Mouse (Mus musculus) G1E (cell line): ENCODE results near the gene Mogat1. TPM values are rescaled to one million over a fixed set of nuclear protein-coding genes. Genes with fewer than 3 reads are reported as not detected.

Experiments used
- ATAC-seq: 2 replicates; pipeline ENCODE4 v1.8.0; 2016; ENCODE audit warnings: mild to moderate bottlenecking; ENCODE audit not compliant: insufficient number of reproducible peaks, poor library complexity, low FRiP score, severe bottlenecking; ENCODE audit errors: extremely low read depth
- DNase-seq: peaks from one replicate; pipeline ENCODE4 v3.0.0; 2012; ENCODE audit warnings: low spot score
- H3K27me3 ChIP-seq: 2 replicates; pipeline ENCODE4 v1.6.1; 2012; ENCODE audit warnings: mild to moderate bottlenecking, low read length, inconsistent platforms; ENCODE audit not compliant: insufficient read depth
- H3K36me3 ChIP-seq: replicated peaks from 2 replicates; pipeline ENCODE3; 2012; ENCODE audit warnings: mild to moderate bottlenecking, inconsistent platforms
- H3K4me1 ChIP-seq: 2 replicates; pipeline ENCODE4 v1.6.1; 2012; ENCODE audit warnings: low read depth, low read length, inconsistent platforms, mixed read lengths; ENCODE audit not compliant: insufficient read depth
- H3K4me3 ChIP-seq: 2 replicates; pipeline ENCODE4 v1.5.1; 2012; ENCODE audit warnings: low read depth, mild to moderate bottlenecking, inconsistent platforms, low read length, moderate library complexity, mixed read lengths
- H3K9me3 ChIP-seq: replicated peaks from 2 replicates; pipeline ENCODE4 v1.6.1; 2012; ENCODE audit warnings: inconsistent platforms
- CTCF ChIP-seq: IDR thresholded peaks from 2 replicates; pipeline ENCODE4 v1.5.1; 2012; ENCODE audit warnings: low read depth, low read length, inconsistent platforms, mixed read lengths
- GATA1 ChIP-seq: IDR thresholded peaks from 2 replicates; pipeline ENCODE4 v1.6.1; 2012; ENCODE audit warnings: borderline replicate concordance, low read length, inconsistent platforms, mixed read lengths
- GATA2 ChIP-seq: IDR thresholded peaks from 2 replicates; pipeline ENCODE4 v1.6.1; 2012; ENCODE audit warnings: low read depth, low read length, inconsistent platforms, borderline replicate concordance
- POLR2AphosphoS5 ChIP-seq: IDR thresholded peaks from 2 replicates; pipeline ENCODE4 v1.6.1; 2012; ENCODE audit warnings: low read depth, low read length, inconsistent platforms; ENCODE audit not compliant: insufficient replicate concordance
- TAL1 ChIP-seq: conservative IDR thresholded peaks from 2 replicates; pipeline ENCODE4 v1.6.1; 2012; ENCODE audit warnings: low read depth, low read length, inconsistent platforms, mixed read lengths
- polyA plus RNA-seq: library from polyadenylated mRNA; stranded (reverse); fragments of >175 nt; gene quantifications from 2 replicates; pipeline ENCODE4 v1.2.3, GENCODE M21; 2012
- total RNA-seq, 2 experiments: library from RNA; stranded (forward) in 1 of 2; stranded (reverse) in 1 of 2; fragments of 200-1000 nt in 1 of 2; fragments of >200 nt in 1 of 2; fragmentation: Nextera tagmentation in 1 of 2; gene quantifications; 2 replicates each; pipeline ENCODE4 v1.2.3; 2014 to 2017

The Mogat1 gene
- total and polyA plus RNA-seq, 3 experiments = 0.55 TPM; not detected in 2

GRCm38 (mm10) chr1:78518907-78519306, 8.1 kb downstream of the Mogat1 start:
- H3K4me3 ChIP-seq = no peak overlapping the region
- DNase-seq = no peak
- no peaks in the 10 kb centered on the region for H3K4me1 ChIP-seq
- H3K27me3 ChIP-seq = peaks cover 8% of the 10 kb centered on the region; the same call in 1 of the 2 replicates
- no peaks in the 10 kb centered on the region for H3K9me3 ChIP-seq
- no peak for ATAC-seq
- TF ChIP-seq CTCF (no peak), POLR2AphosphoS5 (no peak), GATA1 (no peak)
- H3K36me3 ChIP-seq = no peaks in the 10 kb centered on the region

- H3K4me1 ChIP-seq = no peaks in the 10 kb centered on the region
- DNase-seq = peak; percentile 25
- H3K9me3 ChIP-seq = no peaks in the 10 kb centered on the region
- no peaks in the 10 kb centered on the region for H3K27me3 ChIP-seq
- H3K4me3 ChIP-seq = no peak overlapping the region
- no peaks in the 10 kb centered on the region for H3K36me3 ChIP-seq
- TF ChIP-seq CTCF = peak; percentile 71
- TF ChIP-seq POLR2AphosphoS5 = no peak
- no peak; the same call in 1 of the 2 replicates for ATAC-seq
Observed at GRCm38 (mm10) chr1:78525189-78525886, 14.5 kb downstream of the Mogat1 start.

GRCm38 (mm10) chr1:78528356-78528755, 17.6 kb downstream of the Mogat1 start:
- Histone ChIP-seq H3K4me3 (no peak overlapping the region), H3K27me3 (peaks cover 4% of the 10 kb centered on the region; the same call in 1 of the 2 replicates), H3K4me1 (no peaks in the 10 kb centered on the region), H3K36me3 (no peaks in the 10 kb centered on the region), H3K9me3 (no peaks in the 10 kb centered on the region)
- no peak for TF ChIP-seq TAL1
- no peak for TF ChIP-seq POLR2AphosphoS5
- no peak for TF ChIP-seq CTCF
- no peak for TF ChIP-seq GATA1
- no peak for TF ChIP-seq GATA2
- DNase-seq (no peak), ATAC-seq (no peak)

- Histone ChIP-seq H3K9me3 (no peaks in the 10 kb centered on the region), H3K4me1 (no peaks in the 10 kb centered on the region), H3K4me3 (no peak overlapping the region), H3K27me3 (peaks cover 4% of the 10 kb centered on the region; the same call in 1 of the 2 replicates), H3K36me3 (no peaks in the 10 kb centered on the region)
- ATAC-seq (no peak), DNase-seq (no peak)
- TF ChIP-seq POLR2AphosphoS5 (no peak), CTCF (no peak), GATA2 (no peak), GATA1 (no peak), TAL1 (no peak)
Observed at GRCm38 (mm10) chr1:78529011-78529410, 18.2 kb downstream of the Mogat1 start.

- no peak for DNase-seq
- no peaks in the 10 kb centered on the region for H3K9me3 ChIP-seq
- no peak for ATAC-seq
- H3K4me3 ChIP-seq = no peak overlapping the region
- no peaks in the 10 kb centered on the region for H3K4me1 ChIP-seq
- H3K36me3 ChIP-seq = no peaks in the 10 kb centered on the region
- TF ChIP-seq GATA2 (no peak), TAL1 (no peak), POLR2AphosphoS5 (no peak), CTCF (no peak), GATA1 (no peak)
- peaks cover 7% of the 10 kb centered on the region; the same call in 1 of the 2 replicates for H3K27me3 ChIP-seq
Observed at GRCm38 (mm10) chr1:78530500-78531215, 19.9 kb downstream of the Mogat1 start.

GRCm38 (mm10) chr1:78532184-78532800, 21.5 kb downstream of the Mogat1 start:
- H3K27me3 ChIP-seq = peaks cover 7% of the 10 kb centered on the region; the same call in 1 of the 2 replicates
- ATAC-seq (no peak), DNase-seq (no peak)
- H3K4me3 ChIP-seq = no peak overlapping the region
- TF ChIP-seq GATA2 (no peak), CTCF (no peak), POLR2AphosphoS5 (no peak), TAL1 (no peak), GATA1 (no peak)
- no peaks in the 10 kb centered on the region for H3K9me3 ChIP-seq
- H3K36me3 ChIP-seq = no peaks in the 10 kb centered on the region
- no peaks in the 10 kb centered on the region for H3K4me1 ChIP-seq
